In the genomic region with DNA sequence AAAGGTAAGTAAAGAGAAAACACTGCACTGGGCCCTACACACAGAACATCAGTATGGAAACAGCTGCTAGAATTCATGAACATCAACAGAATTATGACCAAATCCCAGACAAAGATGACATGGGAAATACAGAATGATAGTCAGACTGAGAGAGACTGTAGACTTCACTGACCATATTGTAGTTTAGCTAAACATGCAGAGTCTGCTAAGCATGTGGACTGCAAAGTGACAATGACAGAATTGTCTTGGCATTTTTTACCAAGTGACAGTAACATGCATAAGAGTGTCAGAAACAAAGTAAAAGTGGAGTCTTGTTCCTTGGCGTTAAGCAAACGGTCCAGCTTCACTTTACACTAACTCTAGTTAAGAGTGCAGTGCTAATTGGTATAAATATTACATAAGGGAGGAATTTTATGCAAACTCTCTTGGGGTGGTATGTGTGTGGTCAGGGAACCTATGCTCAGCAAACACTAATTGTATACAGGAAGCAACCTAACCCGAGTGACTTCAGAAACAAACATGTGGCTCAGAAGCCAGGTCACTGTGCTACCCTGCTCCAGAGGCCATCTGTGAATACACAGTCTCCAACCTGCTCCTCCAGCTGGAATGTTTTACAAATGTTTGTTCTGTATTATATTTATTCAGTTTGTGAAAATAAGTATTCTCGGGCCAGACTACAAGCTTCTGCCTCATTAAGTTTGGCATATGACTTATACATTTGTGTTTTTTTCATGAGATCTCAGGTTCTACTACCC, we compare ENCODE assay signal across 26 mouse cellular contexts.
DNase-seq lines count a peak whose midpoint lies in the region; ATAC-seq and TF ChIP-seq lines count a peak whose summit lies in the region.
"Had no signal": no experiment of that assay in that cellular context is flagged by ENCODE, and none has a peak within 500 bp of the region (broad histone marks: within the 10 kb centered on the region; RNA-seq: fewer than 3 reads in every experiment).

No protein-coding gene starts in this region.

- ATAC-seq in cerebellum, adult (ENCODE audit: insufficient number of reproducible peaks, low FRiP score, low TSS enrichment), result peak; percentile 36; the same call in 1 of the 2 replicates
- peak; percentile 67; the same call in 1 of the 2 replicates for ATAC-seq in forebrain, embryonic 15.5 days (replicated peaks)
- peak; percentile 81 for ATAC-seq in forebrain, embryonic 16.5 days
- ATAC-seq: hindbrain, embryonic 16.5 days; midbrain, embryonic 16.5 days had no signal

- H3K27ac ChIP-seq in forebrain, embryonic 15.5 days (replicated peaks), result no peak overlapping the region
- no peak overlapping the region for H3K27ac ChIP-seq in forebrain, embryonic 10.5 days
- no peak overlapping the region for H3K27ac ChIP-seq in forebrain, embryonic 16.5 days (ENCODE audit: low read length)
- H3K27ac ChIP-seq in thymus, adult 2 months (ENCODE audit: control insufficient read depth, insufficient read depth, low read length), result no peak overlapping the region
- H3K27ac ChIP-seq: embryonic facial prominence, embryonic 15.5 days; liver, embryonic 15.5 days; stomach, embryonic 15.5 days had no signal

- no peak overlapping the region for H3K4me3 ChIP-seq in forebrain, embryonic 15.5 days
- no peak overlapping the region for H3K4me3 ChIP-seq in forebrain, embryonic 10.5 days
- no peak overlapping the region for H3K4me3 ChIP-seq in forebrain, embryonic 16.5 days (replicated peaks; ENCODE audit: low read length)
- H3K4me3 ChIP-seq in thymus, adult 2 months (ENCODE audit: control insufficient read depth, insufficient read depth, low read length), result no peak overlapping the region
- H3K4me3 ChIP-seq: embryonic facial prominence, embryonic 15.5 days; liver, embryonic 15.5 days; stomach, embryonic 15.5 days had no signal

- DNase-seq in cerebellum, postnatal 36 days, result no peak
- no peak for DNase-seq in forebrain, embryonic 10.5 days (ENCODE audit: extremely low spot score, low spot score)
- no peak for DNase-seq in thymus, adult 2 months
- no peak for DNase-seq in lung, postnatal 14 days
- DNase-seq: adrenal gland, postnatal 10 days; cerebellum, adult 18-20 months; cerebellum, postnatal 25 days; embryo, embryonic 11 days; gastrocnemius, postnatal 10 days; heart, postnatal 14 days; kidney, adult 2 months; kidney, postnatal 4 days; layer of hippocampus, adult 9-11 months; lung, embryonic 14.5 days; right cerebral cortex, postnatal 25 days; thymus, postnatal 14 days had no signal

- 70% methylated on average over 4 of the region's 4 CpGs for WGBS in forebrain, embryonic 15.5 days
- 89% methylated on average over 4 of the region's 4 CpGs for WGBS in forebrain, embryonic 10.5 days
- WGBS in forebrain, embryonic 16.5 days, result 63% methylated on average over 4 of the region's 4 CpGs
- 80% methylated on average over 4 of the region's 4 CpGs for WGBS in thymus, adult 2 months

- TF ChIP-seq POLR2A in thymus, adult 2 months (IDR thresholded peaks at IDR 0.05; ENCODE audit: control insufficient read depth, extremely low read depth, insufficient read depth, low read length, poor library complexity), result no peak

- no peak overlapping the region for H3K9ac ChIP-seq in forebrain, embryonic 15.5 days (replicated peaks)
- H3K9ac ChIP-seq in forebrain, embryonic 16.5 days (replicated peaks; ENCODE audit: low read depth, low read length), result no peak overlapping the region
- H3K9ac ChIP-seq: embryonic facial prominence, embryonic 15.5 days; liver, embryonic 15.5 days; lung, embryonic 14.5 days; stomach, embryonic 15.5 days had no signal

- no peak overlapping the region for H3K4me2 ChIP-seq in forebrain, embryonic 15.5 days (replicated peaks)
- H3K4me2 ChIP-seq in forebrain, embryonic 16.5 days (ENCODE audit: low read length), result no peak overlapping the region
- H3K4me2 ChIP-seq: embryonic facial prominence, embryonic 15.5 days; liver, embryonic 15.5 days; lung, embryonic 14.5 days; midbrain, embryonic 11.5 days; stomach, embryonic 15.5 days had no signal

- H3K36me3 ChIP-seq in forebrain, embryonic 15.5 days, result no peaks in the 10 kb centered on the region
- no peaks in the 10 kb centered on the region for H3K36me3 ChIP-seq in forebrain, embryonic 10.5 days (replicated peaks)
- no peaks in the 10 kb centered on the region for H3K36me3 ChIP-seq in forebrain, embryonic 16.5 days (ENCODE audit: control insufficient read depth, insufficient read depth)
- H3K36me3 ChIP-seq in thymus, adult 2 months (ENCODE audit: control insufficient read depth, insufficient read depth, low read length), result no peaks in the 10 kb centered on the region
- H3K36me3 ChIP-seq: embryonic facial prominence, embryonic 15.5 days; liver, embryonic 15.5 days; stomach, embryonic 15.5 days had no signal

- H3K27me3 ChIP-seq in forebrain, embryonic 15.5 days, result no peaks in the 10 kb centered on the region
- no peaks in the 10 kb centered on the region for H3K27me3 ChIP-seq in forebrain, embryonic 10.5 days (ENCODE audit: poor library complexity, severe bottlenecking)
- no peaks in the 10 kb centered on the region for H3K27me3 ChIP-seq in forebrain, embryonic 16.5 days (replicated peaks; ENCODE audit: control insufficient read depth, insufficient read depth, low read length)
- no peaks in the 10 kb centered on the region for H3K27me3 ChIP-seq in thymus, adult 2 months (ENCODE audit: control insufficient read depth, insufficient read depth, low read length)
- H3K27me3 ChIP-seq: CH12.LX; embryonic facial prominence, embryonic 15.5 days; liver, embryonic 15.5 days; stomach, embryonic 15.5 days had no signal

- no peaks in the 10 kb centered on the region for H3K4me1 ChIP-seq in forebrain, embryonic 15.5 days
- H3K4me1 ChIP-seq in forebrain, embryonic 10.5 days, result no peaks in the 10 kb centered on the region
- H3K4me1 ChIP-seq in forebrain, embryonic 16.5 days (replicated peaks; ENCODE audit: control insufficient read depth, insufficient read depth, low read length), result no peaks in the 10 kb centered on the region
- H3K4me1 ChIP-seq in thymus, adult 2 months (replicated peaks; ENCODE audit: control insufficient read depth, insufficient read depth, low read length), result no peaks in the 10 kb centered on the region
- H3K4me1 ChIP-seq: embryonic facial prominence, embryonic 15.5 days; liver, embryonic 15.5 days; stomach, embryonic 15.5 days had no signal

- H3K9me3 ChIP-seq in forebrain, embryonic 15.5 days, result no peaks in the 10 kb centered on the region
- no peaks in the 10 kb centered on the region for H3K9me3 ChIP-seq in forebrain, embryonic 10.5 days
- H3K9me3 ChIP-seq in forebrain, embryonic 16.5 days (ENCODE audit: control insufficient read depth, low read length), result no peaks in the 10 kb centered on the region
- H3K9me3 ChIP-seq: embryonic facial prominence, embryonic 15.5 days; liver, embryonic 15.5 days; stomach, embryonic 15.5 days had no signal

- TF ChIP-seq CTCF in thymus, adult 2 months (IDR thresholded peaks at IDR 0.05; ENCODE audit: borderline replicate concordance, control insufficient read depth, extremely low read depth, insufficient read depth, low read length, poor library complexity), result no peak
